Mouse (Mus musculus): ENCODE measurements around the gene Tarsl2.

GRCm38 (mm10) chr7:65630661-65631060 is 14.0 kb upstream of the Tarsl2 start:
- TF ChIP-seq POLR2A (IDR thresholded peaks at IDR 0.05; ENCODE audit: control insufficient read depth, extremely low read depth, insufficient read depth, low read length, poor library complexity) (no peak), CTCF (IDR thresholded peaks at IDR 0.05; ENCODE audit: borderline replicate concordance, control insufficient read depth, extremely low read depth, insufficient read depth, low read length, poor library complexity) (no peak)

Measured in thymus, adult 2 months (tissue).